Mouse (Mus musculus) inflammation-experienced regulatory T-cells, adult 6 months (primary cell): ENCODE results near the gene Bpgm. TPM values are rescaled to one million over a fixed set of nuclear protein-coding genes. Genes with fewer than 3 reads are reported as not detected.

Experiments
- ATAC-seq: one replicate; pipeline ENCODE4 v1.8.0; 2017
- polyA plus RNA-seq, 3 experiments: library from polyadenylated mRNA; unstranded; fragments of 100-300 nt; shearing (Covaris generic); gene quantifications; one replicate each; pipeline ENCODE4 v1.2.1; 2017

Gene Bpgm
- polyA plus RNA-seq: 10 to 100 TPM; 18.5 to 29.6 (median 20.1) TPM

- peak; percentile 98 for ATAC-seq
These were observed at the start of gene Bpgm for GRCm38 (mm10) chr6:34475974-34476794. Bpgm (plus strand) TSS chr6:34476207.

GRCm38 (mm10) chr6:34439006-34439405, 37.0 kb upstream of the Bpgm start:
- no peak for ATAC-seq

- no peak for ATAC-seq
These were observed 34.3 kb upstream of the Bpgm start for GRCm38 (mm10) chr6:34441556-34442257.

GRCm38 (mm10) chr6:34443791-34444190, 32.2 kb upstream of the Bpgm start:
- ATAC-seq: no peak

- ATAC-seq: peak; percentile 74
These were observed 28.0 kb upstream of the Bpgm start for GRCm38 (mm10) chr6:34447961-34448360.

GRCm38 (mm10) chr6:34448696-34449095, 27.3 kb upstream of the Bpgm start:
- no peak for ATAC-seq

- no peak for ATAC-seq
These were observed 22.8 kb upstream of the Bpgm start for GRCm38 (mm10) chr6:34452963-34453770.

GRCm38 (mm10) chr6:34459456-34459855, 16.6 kb upstream of the Bpgm start:
- ATAC-seq: no peak

GRCm38 (mm10) chr6:34460651-34461050, 15.4 kb upstream of the Bpgm start:
- ATAC-seq: no peak

GRCm38 (mm10) chr6:34463582-34463981, 12.4 kb upstream of the Bpgm start:
- no peak for ATAC-seq

- no peak for ATAC-seq
These were observed 4.4 kb upstream of the Bpgm start for GRCm38 (mm10) chr6:34471434-34472110.

GRCm38 (mm10) chr6:34473346-34473745, 2.7 kb upstream of the Bpgm start:
- ATAC-seq: no peak

GRCm38 (mm10) chr6:34474031-34474430, 2.0 kb upstream of the Bpgm start:
- ATAC-seq: no peak

GRCm38 (mm10) chr6:34475391-34475790, 616 bp upstream of the Bpgm start:
- ATAC-seq: peak; percentile 2

- no peak for ATAC-seq
These were observed 2.0 kb downstream of the Bpgm start for GRCm38 (mm10) chr6:34478036-34478435.

GRCm38 (mm10) chr6:34478677-34479360, 2.8 kb downstream of the Bpgm start:
- ATAC-seq: no peak

GRCm38 (mm10) chr6:34479531-34479930, 3.5 kb downstream of the Bpgm start:
- ATAC-seq: no peak

- ATAC-seq: no peak
These were observed 4.7 kb downstream of the Bpgm start for GRCm38 (mm10) chr6:34480749-34481148.

GRCm38 (mm10) chr6:34481349-34481748, 5.3 kb downstream of the Bpgm start:
- ATAC-seq: no peak

- no peak for ATAC-seq
These were observed 6.8 kb downstream of the Bpgm start for GRCm38 (mm10) chr6:34482842-34483241.

- no peak for ATAC-seq
These were observed 7.4 kb downstream of the Bpgm start for GRCm38 (mm10) chr6:34483390-34483789.

GRCm38 (mm10) chr6:34483811-34484210, 7.8 kb downstream of the Bpgm start:
- ATAC-seq: no peak
